Mouse (Mus musculus) right cerebral cortex, postnatal 10 days (tissue): ENCODE results near the gene Mthfsd.

Experiments
- DNase-seq, 2 experiments: peaks; one replicate each; pipeline ENCODE4 v3.0.0; 2021; ENCODE audit warnings: low spot score in 2 of 2

The Mthfsd gene

DNA sequence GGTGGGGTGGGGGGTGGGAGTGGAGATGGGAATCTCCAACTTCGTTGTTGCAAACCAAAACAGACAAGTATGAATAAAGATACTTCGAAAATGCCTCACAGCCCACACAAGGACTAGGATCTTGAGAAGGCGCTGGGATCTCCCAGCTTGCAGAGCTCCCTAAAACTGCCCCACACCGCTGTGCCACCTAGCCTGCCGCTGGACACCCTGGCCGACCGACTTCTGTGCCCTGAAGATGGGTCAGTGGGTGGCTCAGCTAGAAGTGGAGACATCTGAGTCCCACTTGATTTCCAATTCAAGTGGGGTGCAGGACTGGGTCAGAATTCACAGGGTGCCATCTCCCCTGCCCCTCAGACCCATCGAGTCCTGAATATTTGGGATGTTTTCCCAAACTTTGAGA, 13.5 kb upstream of the Mthfsd start:
- DNase-seq = no peak

DNA sequence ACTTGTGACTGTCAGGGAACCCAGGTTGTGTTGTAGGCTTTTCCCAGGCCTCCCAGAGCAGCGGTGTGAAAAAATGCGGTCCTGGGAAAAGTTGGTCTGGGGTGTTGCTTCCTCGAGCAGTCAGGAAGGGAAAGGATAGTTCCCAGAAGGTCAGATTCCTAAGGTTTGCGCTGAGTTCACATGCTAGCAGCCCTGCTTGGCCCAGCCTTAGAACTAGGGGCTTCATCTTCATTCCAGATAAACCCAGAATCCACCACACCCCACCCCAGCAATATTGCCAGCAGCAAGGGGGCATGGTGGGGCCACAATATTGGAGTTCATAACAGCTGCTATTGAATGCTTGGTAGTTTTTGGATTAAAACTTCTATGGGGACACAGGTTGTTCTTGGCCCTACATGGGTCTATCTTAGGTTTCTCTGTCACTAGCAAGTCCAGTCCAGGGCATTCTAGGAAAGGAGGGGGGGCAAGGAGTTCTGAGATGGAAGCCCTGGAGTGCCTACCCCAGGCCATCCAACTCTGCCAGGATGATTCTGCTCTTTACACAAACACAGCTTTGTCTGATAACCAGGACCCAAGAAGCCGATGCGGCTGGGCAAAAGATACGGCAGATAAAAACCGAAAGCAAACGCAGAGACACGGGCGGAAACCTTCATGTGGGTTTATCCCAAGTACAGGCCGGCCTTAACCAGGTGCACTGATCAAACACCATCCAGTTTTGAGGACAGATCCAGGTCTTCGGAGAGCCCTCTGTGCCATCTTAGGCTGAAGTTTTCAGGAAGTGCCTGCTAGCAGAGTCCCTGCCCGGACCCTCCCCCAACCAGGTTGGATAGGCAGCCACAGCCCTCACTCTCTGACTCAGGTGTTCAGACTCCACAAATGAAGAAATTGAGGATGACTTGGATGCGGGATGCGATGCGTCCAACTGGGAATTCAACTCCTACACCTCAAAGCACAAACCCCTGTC, 12.5 kb upstream of the Mthfsd start:
- no peak for DNase-seq

DNA sequence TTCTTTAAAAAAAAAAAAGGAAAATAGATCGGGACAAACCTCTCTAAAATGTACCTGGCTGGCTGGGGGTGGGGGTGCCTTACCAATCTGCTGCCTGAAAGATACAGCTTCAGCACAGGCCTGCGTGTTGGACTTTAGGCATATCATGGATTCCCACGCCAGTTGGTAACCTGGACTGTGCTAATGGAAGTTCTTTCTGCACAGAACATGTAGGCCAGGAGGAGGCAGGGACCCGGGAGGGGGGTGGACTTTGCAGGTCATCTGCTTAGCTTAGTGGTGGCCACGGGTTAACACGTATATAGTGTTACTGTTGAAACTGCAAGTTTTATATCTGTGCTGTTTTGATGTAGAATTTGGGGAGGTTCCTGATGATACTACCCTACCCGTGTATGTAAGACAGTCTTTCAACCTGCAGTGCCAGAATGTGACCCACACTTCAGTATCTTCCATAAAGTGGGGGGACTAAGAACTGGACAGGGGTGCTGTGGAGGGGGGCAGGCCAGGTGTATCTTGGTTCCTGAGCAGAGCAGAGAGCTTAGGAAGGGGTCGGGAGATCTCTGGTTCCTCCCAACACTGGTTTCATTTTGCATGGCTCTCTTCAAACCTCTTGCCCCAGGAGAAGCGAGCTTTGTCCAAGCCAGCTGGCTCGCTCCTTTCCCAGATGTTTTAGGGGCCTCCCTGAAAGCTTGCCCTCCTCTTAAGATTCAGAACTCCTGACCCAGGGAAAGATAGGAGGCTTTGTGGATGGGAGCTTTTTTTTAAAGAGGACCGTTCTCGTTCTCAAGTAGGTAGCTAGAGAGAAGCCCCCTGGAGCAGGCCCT, 11.7 kb upstream of the Mthfsd start:
- no peak for DNase-seq

DNA sequence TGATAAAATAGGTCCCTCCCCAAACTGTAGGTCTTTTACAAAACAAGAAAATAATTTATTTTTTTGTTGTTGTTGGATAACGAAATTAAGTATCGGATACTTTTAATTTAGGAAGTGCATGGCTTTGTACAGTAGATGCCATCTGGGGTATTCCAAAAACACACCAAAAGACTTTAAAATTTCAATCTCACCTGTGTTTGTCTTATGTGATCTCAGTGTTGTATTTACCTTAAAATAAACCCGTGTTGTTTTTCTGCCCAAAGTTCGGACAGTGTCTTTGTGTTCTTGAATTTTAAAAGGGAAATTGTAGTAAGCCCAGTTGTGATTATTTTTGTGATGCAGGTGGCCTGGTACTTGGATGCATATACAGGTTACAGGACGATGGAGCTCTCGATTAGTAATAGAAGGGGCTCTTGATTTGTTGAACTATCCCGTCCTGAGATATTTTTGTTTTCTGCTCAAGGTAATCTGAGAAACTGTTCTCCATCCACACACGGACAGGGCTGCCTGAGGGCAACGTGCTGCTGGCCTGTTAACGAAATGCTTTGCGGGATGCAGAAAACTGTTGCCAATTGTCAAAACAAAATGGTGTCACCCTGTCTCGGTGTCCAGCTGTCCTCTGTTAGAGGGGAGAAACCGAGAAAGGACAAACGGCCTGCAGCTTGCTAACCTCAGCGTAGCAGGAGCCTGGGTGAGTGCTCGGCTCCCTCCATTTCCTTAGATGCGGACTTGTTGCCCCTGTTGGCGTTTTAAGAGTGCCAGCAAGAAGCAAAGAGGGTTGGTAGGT, 10.6 kb upstream of the Mthfsd start:
- DNase-seq = no peak

DNA sequence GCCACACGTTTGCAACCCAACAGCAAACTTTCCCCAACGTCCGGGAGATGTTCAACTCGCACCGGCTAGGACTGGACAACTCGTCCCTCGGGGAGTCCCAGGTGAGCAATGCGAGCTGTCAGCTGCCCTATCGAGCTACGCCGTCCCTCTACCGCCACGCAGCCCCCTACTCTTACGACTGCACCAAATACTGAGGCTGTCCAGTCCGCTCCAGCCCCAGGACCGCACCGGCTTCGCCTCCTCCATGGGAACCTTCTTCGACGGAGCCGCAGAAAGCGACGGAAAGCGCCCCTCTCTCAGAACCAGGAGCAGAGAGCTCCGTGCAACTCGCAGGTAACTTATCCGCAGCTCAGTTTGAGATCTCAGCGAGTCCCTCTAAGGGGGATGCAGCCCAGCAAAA, 9.7 kb upstream of the Mthfsd start:
- no peak for DNase-seq

DNA sequence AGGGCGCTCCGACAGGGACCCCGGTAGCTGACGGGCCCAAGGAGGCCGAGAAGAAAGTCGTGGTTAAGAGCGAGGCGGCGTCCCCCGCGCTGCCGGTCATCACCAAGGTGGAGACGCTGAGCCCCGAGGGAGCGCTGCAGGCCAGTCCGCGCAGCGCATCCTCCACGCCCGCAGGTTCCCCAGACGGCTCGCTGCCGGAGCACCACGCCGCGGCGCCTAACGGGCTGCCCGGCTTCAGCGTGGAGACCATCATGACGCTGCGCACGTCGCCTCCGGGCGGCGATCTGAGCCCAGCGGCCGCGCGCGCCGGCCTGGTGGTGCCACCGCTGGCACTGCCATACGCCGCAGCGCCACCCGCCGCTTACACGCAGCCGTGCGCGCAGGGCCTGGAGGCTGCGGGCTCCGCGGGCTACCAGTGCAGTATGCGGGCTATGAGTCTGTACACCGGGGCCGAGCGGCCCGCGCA, 9.0 kb upstream of the Mthfsd start:
- no peak for DNase-seq

DNA sequence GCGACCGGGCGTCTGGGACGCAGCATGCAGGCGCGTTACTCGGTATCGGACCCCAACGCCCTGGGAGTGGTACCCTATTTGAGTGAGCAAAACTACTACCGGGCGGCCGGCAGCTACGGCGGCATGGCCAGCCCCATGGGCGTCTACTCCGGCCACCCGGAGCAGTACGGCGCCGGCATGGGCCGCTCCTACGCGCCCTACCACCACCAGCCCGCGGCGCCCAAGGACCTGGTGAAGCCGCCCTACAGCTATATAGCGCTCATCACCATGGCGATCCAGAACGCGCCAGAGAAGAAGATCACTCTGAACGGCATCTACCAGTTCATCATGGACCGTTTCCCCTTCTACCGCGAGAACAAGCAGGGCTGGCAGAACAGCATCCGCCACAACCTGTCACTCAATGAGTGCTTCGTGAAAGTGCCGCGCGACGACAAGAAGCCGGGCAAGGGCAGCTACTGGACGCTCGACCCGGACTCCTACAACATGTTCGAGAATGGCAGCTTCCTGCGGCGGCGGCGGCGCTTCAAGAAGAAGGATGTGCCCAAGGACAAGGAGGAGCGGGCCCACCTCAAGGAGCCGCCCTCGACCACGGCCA, 8.5 kb upstream of the Mthfsd start:
- DNase-seq = no peak

DNA sequence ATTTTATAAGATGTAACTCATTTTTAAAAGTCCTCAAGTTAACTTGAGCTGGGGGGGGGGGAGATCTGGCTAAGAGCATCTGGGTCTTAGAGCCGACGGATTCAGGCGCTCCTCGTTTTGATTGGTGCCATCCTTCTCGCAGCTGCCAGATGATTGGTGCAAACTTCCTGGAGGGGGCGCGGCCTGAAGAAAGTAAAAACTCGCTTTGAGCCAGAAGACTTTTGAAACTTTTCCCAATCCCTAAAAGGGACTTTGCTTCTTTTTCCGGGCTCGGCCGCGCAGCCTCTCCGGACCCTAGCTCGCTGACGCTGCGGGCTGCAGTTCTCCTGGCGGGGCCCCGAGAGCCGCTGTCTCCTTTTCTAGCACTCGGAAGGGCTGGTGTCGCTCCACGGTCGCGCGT, 7.8 kb upstream of the Mthfsd start, which contains the start of gene Foxc2:
Foxc2 (plus strand) TSS at position 224 of the 400 bp plus-strand sequence.
- peak; percentile 80 to 81 for DNase-seq

DNA sequence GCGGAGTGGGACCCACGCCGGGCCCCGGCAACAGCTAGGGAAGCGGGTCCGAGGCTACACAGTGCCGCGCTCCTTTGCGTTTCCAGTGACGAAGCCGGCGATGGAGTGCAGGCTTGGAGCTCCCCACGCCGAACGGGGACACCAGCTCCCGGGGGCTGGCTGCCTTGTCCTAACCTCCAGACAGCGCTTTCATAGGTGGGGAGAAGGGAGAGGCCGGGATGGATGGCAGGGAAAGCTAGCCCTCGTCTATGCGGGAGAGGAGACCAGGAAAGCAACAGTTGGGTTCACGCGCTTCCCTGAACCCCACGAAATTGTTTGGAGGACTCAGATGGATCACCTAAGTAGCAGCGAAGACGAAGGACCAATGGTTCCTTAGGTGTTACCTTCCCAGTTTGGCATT, 6.9 kb upstream of the Mthfsd start:
- no peak for DNase-seq

DNA sequence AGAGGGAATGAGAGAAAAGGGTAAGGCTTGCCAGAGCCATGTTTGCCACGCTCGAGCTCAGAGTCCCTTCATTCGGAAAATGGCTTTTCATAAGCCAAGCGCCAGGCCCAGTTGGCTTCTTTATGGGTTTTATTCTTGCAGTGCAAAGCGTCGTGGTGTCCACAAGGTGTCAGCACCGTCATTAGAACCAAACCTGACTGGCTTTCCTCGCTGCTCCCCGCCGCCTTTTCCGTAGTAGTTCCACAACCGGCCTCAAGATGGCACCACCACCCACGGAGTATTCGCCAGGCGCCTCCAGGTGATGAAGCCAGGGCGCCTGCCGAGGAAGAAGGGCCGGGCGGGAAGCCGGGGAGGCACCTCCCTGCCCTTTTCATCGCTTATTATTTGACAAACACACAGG, 5.1 kb upstream of the Mthfsd start:
- peak; percentile 92 to 95 for DNase-seq

DNA sequence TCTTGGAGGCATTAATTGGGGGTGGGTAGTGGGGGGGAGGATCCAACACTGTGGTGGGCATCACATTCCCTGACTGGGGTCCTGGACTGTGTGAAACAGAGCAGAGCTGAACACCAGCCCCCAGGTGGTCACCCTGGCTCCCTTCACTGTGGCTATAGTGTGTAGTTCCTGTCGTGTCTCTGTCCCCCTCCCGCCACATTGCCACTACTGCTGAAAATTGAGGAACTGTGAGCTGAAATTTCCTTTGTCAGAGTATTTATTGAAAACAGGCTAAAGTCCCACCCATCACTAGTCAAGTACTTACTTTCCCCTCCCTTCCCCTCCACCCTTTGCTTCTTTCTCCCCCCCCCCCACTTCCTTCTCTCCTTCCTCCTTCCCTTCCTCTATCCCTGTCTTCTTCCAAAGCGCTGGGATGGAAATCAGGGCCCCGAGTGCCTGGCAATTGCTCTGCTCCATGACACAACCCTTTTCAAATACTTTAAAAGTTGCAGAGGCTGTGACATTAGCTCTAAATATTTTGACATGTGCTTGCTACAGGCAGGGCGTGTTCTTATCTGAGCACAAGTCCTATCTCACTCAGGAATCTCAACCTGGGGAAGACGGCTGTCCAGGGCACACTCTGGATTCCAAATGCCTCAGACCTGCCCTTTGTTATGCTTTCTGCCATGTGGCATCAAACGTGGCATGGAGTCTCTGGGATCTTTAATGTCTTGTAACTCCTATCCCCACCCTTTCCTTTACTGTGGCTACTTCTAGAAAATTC, 3.1 kb upstream of the Mthfsd start:
- DNase-seq = no peak

DNA sequence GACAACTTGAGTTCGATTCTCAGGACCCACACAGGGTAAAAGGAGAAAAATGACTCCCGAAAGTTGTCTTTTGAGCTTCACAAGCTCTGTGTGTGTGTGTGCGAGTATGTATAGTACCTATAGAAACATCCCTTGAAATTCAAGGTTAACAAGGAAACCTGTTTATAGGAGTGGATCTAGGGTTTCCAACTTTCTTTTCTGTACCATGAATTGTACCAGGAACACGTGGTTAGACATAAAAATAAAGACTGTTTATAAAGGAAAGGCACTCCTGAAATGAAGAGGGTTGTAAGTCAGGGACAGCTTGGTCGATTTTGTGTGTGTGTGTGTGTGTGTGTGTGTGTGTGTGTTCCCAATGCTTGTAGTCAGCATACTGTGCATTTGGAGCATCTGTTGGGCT, 465 bp upstream of the Mthfsd start:
- no peak for DNase-seq

DNA sequence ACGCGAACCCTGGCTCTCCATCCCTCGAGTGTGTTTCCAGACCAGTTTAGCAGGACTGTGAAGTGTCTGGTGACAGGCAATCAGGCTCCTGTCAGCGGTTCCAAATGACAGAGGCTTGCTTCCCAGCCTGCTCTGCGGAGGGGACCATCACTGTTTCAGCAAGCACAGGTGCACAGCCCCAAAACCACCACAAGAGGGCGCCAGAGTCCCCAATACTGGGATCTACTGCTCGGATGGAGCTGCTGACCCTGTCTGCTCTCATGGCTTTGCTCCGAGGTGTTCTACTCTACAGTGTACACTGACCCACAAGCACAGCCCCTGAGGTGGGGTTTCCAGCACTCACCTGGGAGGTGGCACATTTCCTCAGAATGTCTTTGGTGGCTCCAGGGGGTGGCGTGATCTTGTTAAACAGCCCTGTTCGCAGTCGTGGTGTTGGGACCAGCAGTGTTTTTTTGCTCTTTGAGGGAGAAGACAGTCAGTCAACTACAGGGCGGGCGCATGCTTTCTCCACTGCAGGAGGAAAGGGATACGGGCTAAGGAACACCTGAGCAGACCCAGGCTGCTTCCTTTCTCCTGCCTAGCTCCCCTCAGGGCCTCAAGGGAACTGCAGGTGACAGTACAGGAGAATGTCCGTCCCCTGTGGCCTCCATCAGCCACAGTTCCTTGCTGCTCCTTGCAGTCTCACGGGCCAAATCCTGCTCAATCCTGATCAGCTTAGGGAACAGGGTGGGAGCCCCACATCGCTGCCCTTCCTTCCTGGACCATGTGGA, 4.0 kb downstream of the Mthfsd start:
- peak; percentile 70 to 83 for DNase-seq

DNA sequence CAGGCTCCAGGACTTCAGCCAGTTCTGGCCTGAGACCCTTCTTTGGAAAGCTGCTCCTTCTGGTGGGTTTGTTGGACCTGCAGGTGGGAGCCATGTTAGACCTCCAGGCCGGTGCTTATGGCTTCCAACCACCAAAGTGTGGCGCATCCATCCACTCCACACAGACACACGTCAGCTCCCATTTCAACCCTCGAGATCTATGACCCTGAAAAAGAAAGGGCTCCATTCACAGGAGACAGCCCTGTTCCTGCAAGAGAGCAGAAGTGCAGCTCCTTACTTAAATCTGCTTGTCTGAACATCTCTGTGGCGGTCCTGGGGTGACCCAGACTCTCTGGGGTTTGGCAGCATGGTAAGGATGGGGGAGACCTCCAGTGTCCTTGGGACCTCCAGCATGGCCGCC, 14.7 kb downstream of the Mthfsd start:
- DNase-seq = no peak

DNA sequence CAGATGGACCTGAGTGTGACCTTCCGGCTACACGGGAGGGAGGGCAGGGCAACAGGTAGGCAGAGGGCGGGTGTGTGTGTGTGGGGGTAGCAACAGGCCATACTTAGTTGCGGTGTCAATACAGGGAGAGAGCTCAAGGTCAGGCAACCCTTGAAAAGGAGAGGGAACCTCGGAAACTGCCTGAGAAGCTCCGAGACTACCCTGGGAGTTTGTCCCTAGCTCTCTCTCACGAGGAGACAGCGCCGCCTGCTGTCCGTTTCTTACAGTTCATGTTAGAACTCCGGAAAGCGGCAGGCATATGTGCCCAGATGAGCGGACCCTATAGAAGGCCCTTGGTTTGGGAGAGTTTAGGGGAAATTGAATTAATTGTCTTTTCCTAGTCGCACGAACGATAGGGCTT, 15.6 kb downstream of the Mthfsd start:
- peak; percentile 76 to 90 for DNase-seq

DNA sequence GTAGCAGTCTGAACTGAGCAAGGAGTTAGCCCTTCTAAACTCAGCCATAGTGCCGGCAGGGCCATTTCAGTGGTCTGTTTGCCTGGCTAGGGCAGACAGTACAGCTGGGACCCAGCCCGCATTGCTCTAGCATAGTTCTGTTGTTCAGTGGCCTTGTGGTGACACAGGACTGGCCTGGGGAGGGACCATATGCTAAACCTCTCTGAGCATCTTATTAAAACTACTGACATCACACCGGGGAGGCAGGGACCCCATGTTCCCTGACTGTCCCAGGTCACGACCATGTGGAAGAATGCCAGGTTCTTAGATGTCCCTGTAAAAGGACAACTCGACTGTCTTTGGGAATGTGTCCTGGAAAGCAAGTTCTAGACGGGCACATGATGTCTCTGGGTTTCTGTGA, 16.1 kb downstream of the Mthfsd start:
- no peak for DNase-seq

DNA sequence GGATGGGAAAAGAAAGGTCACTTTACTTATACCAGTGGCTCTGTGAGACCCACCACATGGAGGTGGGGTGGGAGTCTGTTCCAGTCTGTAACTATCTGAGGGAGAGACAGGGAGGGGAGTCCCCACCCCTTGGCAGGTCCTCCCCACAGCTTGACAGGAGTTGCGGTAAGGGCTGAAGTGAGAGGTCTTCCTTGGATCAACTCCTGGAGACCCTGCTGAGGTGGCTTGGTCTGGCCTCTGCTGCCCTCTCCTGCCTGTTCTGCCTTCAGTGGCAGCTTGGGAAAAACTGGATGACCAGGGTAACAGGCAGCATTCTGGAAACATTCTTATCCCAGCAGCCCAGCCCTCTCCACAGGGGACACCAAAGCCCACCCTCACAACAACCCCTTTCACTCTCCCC, 17.5 kb downstream of the Mthfsd start:
- DNase-seq = no peak

DNA sequence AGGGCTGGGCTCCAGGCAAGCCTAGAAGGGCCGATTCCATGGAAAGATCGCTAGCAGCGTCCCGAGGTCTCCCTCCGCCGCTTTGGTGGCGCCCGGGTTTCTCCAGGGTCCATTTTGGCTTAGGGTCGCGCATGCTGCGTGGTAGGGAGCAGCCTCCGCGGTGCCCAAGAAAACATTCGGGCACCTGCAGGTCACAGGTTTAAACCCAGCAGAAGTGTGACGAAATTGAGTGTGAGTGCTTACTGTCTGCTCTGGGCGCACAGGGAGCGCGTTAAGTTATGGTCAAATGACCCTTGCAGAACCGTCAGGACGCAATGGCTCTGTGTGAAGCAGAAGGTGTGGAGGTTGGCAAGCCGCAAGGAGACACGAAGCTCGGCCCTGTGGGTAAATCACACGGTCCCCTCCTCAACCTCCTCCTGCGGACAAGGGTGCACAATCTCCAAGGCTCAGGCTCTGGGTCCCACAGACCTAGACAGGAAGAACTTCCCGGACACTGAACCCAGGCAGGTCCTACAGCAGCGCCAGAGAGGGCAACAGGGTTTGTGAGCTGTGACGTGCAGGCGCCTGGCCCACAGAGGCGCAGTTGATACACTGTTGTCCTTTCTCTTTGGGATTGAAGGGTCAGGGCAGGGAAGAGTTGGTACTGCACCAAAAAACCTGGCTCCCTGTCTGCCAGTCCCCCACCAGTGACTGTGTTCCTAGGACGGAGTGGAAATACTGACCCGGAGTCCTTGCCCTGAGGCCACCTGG, 18.4 kb downstream of the Mthfsd start:
- DNase-seq = no peak
